Mouse (Mus musculus) telencephalon, adult 2 months (tissue): ENCODE measurements around the gene Bsn.
A peak's percentile ranks its signal among the peaks of the same experiment; 100 is the strongest.
"Not testable (repeated sequence)": the region's sequence is repeated elsewhere in the genome, so short reads cannot be mapped to it uniquely, and the experiment has no call there.

ENCODE experiments used
- DNase-seq: peaks from one replicate; pipeline ENCODE4 v3.0.0-alpha.2; 2011; ENCODE audit warnings: low read depth, low spot score

Bsn gene

DNA sequence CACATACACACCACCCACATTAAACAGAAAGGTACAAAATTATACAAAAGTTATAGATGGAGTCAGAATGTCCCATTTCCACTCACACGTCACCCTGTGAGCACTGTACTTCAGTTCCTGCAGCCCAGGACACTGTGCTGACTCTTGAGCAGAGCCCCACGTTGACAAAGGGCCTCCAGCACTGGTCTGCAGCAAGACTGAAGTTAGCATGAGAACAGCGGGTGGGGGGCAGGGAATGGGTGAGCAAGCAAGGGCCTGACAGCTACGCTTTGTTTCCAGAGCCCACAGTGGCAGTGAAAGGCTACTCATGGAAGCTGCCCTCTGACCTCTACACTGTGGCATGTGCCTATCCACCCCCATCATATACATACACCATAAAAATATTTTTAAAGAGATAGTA lies 40.4 kb downstream of the Bsn start:
- DNase-seq, result no peak

DNA sequence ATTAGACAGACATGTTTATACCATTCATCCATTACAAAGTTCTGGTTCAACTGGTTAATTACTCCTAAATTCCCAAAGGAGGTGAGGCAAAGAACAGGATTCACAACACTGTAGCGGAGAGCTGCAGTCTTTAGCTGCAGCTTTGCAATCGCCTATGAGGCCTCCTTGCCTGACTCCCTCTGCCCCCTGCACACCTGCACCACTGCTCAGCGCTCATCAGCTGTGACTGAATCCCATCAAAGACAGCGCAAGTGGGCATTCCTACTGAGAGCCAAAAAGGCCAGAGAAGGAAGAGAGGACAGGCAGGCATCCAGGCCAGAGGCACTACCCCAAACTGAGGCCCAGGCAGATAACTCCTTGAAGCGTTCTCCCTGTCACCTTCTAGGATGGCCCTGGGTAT lies 42.6 kb downstream of the Bsn start:
- DNase-seq, result no peak

DNA sequence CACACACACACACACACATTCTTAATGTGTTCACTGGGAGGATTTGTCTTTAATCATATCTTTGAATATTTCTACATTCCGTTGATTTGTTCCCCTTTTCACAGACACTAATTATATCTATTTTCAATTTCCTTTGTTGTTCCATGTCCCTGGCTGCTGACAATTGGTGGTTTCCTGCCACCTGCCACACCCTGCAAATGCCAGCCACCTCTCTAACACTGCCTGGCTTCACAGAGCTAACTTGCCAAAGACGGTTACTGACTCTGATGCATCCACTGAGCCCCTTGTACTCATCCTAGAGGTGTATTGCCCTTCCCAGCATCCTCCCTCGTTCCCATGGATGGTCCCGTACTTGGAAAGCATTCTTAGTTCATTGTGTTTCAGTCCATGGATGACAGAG lies 43.7 kb downstream of the Bsn start:
- DNase-seq, result no peak

DNA sequence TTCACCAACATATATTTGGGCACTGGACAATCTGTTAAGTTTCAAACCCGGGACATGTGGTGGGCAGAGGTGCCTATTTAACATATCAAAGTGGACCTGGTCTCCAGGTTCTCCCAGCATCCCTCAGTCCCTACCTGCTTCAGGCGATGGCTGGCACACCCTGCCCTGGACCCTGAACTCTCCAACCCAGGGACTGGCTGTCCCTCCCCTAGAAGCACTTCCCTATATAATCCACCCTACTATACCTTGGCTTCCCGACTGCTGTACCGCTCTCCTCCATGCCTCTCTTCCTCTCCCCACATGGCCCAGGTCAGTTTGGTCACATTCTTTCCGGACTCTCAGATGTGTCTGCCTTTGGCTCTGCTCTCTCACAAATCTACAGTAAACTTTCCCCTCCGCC lies 44.4 kb downstream of the Bsn start:
- no peak for DNase-seq

DNA sequence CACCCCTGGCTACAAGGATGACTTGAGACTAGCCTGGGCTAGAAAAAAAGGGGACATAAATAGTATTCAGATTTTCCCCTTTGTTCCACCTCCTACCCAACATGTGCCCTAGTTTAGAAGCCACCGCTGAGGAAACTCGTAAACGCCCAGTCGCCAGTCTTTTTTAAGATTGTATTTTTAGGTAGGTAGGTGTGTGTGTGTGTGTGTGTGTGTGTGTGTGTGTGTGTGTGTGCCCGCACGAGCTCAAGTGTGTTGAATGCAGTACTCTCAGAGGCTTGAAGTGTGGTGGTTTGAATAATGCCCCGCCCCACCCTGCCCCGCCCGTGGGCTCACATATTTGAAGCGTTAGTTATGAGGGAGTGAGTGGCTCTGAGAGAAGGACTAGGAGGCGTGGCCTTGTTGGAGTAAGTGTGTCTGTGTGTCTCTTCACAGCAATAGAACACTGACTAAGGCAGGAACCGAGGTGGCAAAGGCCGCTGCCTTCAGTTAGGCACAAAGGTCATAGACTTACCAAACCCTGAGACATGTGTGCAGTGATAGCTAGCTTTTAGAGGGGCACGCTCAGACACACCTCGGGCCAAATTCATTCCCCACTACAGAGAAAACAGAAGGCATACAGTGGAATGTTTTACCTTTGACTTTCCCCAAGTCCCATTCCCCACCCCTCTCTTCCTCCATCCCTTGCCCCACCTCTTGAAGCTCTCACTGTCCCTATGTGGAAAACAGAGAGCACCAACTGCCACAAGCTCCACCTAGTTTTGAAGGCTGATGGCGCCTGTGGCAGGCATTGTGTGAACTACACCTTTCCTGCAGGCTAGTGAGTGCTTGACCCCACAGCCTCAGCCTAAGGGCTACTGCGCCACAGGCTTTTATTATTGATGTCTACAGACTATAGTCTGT lies 45.6 kb downstream of the Bsn start:
- no peak for DNase-seq

DNA sequence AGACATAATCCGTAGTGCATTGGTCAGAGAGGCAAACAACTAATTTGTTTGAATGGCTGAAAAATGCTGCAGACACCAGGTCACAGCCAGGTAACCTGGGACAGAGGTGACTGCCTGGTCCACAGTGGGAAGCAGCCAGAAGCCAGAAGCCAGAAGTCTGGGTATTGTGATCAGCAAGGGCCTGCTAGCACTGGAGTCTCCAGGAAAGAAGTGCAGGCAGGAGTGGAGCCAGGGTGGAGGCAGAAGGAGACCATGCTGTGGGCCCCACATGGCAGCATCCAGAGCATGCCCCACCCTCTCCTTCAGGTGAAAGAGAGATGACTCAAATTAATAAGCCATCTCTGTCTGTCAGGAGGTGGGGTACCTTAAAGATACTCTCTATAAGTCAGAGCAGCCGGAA lies 46.7 kb downstream of the Bsn start:
- no peak for DNase-seq

DNA sequence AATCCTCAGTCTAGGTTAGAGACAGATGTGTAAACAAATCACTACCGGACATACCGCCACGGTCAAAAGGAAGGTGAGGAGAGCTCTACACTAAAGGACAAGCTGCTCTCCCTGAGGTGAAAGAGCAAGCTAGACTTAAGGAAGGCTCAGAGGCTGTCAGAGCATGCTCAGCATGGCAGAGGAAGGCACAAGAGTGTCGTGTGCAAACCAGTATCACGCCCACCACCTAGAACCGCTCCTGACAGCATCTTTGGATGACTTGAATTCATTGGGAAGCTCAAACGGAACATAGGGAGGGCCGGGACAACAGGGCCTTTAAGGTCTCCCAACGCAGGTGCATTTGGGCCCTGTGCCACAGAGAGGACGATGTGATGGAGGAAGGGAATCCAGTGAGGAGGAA lies 48.8 kb downstream of the Bsn start:
- no peak for DNase-seq

DNA sequence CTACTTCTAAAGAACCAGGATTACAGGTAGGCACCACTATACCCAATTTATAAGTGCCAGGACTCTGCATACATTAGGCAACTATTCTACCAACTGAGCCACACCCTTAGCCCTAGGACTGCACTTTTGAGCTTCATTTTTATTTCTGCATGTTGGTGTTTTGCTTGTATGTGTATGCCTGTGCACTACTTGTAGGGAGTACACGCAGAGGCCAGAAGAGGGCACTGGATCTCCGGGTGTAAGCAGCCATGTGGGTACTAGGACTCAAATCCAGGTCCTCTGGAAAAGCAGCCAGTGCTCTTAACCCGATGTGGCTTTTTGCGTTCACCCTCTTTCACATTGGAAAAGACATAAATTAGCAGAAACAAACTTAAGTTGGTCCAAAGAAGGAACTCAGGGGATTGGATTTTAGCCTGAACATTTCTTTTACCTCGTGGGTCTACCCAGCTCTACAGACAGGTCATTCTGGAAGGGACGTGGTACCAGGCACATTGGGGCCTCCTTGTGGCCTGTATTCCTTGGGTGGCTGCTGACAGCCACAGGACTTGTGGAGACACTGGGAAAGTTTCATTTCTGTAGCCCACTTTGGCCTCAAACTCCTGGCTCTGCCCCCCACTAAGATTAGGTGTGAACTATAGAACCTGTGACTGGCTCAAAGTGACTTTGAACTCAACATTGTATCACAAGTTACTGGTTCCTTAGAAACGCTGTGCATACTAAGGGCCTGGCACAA lies 50.1 kb downstream of the Bsn start:
- DNase-seq, result no peak

DNA sequence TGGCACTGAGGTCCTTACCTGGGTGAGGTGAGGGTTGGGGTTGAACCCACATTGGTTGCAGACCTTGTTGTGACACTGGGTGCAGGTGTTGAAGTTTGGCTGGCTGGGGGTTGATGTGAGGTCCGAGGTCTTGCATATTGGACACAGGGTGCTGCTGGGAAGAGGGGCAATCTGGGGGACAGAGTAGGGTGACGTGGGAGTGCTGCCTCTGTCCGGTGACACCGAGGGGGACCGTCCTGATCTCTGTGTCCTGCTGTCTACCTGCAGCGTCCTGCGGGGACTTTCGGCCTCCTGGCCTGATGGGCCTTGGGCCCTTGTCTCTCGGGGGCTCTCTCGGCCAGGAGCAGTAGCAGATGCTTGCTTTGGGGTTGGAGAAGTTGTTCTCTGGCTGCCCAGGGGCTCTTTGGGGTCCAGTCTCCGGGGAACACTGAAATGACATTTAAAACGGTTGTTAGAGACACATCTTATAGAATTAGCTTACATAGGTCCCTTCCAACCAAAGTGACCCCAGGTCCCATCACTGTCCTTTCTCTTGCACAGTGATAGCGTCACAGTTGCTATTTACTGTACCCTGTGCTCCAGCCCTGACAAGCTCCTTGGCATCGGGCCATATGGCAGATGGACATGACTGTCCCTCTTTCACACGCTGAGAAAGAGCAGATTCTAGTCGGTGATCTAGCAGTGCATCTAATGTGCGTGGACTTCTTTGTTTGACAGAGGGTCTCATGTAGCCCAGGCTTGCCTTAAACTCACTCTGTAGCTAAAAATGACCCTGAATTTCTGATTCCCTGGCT lies 50.8 kb downstream of the Bsn start:
- no peak for DNase-seq

DNA sequence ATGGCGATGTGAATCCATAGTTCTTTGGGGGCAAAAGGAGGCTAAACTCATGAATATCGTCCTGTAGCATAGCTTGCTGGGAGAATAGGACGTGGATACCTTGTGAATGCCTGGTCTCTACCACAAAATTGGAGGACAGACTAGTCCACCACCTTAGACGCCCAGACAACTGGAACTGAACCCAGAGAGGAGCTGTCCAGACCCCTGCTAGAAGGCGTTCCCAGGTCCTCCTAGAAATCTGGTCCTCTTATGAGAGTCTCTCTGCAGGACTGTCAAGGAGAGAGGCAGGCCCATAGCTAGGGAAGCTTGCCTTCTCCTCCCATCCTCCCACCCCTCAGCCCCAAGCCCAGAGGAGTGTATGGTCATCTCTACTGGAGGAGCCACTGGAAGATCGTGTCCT lies 52.1 kb downstream of the Bsn start:
- DNase-seq, result no peak

DNA sequence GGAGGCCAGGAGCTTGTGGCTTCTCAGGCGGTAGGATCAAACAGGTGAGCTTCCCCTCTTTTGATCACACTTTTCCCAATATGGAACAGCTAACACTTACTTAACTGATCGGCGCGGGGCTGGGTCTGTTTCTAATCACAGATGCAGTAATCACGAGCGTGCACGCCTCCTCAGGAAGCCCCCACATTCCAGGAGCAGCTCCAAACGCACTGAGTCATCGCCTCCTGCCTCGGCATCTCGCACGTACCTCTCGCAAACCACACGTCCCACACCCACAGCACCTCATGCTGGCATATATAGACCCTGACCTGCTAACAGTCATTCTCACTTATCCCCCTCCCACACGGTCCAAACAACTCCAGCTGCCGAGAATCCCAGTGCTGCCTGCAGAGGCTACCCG lies 52.7 kb downstream of the Bsn start:
- DNase-seq, result peak; percentile 97

DNA sequence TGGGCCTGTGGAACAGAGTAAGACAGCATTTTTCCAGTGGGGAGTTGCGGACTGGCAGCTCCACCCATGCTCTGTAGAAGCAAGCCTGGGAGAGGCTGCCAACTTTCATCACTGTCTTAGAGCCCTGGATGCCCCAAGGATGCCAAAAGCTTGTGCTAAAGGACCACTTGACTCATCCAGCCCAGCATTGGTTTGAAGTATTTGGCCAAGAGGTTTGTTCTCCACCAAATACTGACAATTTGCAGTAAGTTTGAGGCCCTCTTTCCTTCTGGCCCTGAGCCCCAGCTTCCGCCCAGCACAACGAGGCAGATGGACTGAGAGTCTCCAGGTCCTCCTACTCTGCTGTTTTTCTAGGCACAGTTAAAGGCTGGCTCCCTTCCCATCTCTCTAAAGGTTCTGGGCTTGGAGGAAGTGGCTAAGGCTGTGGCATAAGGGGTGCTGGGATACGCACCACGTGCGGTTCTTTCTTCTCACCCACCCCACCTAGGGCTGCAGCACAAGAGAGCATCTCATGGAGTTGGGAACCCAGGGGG lies 53.2 kb downstream of the Bsn start:
- peak; percentile 93 for DNase-seq

DNA sequence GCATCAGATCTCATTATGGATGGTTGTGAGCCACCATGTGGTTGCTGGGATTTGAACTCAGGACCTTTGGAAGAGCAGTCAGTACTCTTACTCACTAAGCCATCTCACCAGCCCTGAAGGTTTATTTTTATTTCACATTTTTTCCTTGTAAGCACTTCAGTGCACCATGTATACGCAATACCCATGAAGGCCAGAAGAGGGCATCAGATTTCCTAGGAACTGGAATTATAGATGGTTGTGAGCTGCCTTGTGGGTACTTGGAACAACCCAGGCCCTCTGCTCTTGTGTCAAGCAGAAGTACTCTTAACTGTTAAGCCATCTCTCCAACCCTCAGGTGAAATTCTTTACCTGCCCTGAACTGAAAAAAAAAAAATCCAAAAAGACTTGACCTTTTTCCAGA lies 54.0 kb downstream of the Bsn start:
- no peak for DNase-seq

DNA sequence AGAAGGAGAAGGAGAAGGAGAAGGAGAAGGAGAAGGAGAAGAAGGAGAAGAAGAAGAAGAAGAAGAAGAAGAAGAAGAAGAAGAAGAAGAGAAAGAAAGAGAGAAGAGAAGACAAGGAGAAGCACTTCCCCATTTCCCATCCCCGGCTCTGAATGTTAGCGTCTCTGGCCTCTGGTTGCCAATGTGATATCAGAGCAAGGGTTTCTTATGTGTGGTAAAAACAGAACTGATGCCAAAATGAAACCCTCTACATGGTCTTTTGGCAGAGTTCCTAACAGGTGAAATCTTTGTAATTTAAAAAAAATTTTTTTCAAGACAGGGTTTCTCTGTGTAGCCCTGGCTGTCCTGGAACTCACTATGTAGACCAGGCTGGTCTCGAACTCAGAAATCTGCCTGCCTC lies 54.5 kb downstream of the Bsn start:
- DNase-seq, result not testable (repeated sequence)

DNA sequence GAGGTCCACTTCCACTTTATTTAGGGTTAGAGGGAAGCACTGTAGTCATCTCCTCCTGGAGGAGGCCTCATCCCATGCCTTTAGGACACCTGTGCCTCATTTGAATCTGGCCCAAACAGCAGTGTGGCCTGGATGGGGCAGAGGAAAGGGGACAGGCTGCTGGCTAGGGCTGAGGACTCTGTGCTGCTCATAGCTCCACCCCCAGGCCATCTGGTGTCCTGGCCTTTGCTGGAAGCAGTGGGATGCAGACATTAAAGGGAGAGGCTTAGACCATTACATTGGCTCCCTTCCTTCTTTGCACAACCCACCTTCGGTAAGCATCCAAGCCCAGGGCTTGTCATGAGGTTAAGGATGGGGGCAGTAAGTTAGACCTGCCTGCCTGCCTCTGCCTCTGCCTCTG lies 56.7 kb downstream of the Bsn start:
- DNase-seq, result no peak

DNA sequence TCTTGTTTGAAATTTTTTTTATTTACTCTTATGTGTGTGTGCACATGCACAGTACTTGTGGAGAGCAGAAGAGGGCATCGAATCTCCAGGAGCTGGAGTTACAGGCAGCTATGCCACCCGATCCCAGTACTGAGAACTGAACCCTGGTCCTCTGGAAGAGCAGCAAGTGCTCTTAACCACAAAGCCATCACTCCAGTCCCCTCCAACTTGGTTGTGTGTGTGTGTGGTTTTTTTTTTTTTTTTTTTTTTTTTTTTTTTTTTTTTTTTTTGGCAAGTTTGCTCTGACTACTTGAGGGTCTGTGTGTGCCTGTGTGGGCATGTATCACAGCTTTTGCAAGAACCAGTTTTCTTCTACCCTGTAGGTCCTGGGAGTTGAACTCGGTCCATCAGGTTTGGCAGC lies 57.8 kb downstream of the Bsn start:
- no peak for DNase-seq

DNA sequence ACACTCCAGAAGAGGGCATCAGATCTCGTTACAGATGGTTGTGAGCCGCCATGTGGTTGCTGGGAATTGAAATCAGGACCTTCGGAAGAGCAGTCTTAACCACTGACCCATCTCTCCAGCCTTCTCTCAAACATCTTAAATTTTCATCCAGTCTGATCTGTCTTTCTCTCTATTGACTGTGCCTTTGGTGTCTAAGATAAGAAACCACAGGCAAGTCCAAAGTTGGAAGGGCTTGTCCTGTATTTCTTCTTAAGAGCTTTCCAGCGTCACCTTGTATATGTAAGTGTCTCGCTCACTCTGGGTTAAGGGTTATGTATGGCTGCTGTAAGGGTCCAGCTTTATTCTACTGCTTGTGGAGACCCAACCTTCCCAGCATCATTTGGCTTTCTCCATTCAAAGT lies 58.7 kb downstream of the Bsn start:
- DNase-seq, result no peak

DNA sequence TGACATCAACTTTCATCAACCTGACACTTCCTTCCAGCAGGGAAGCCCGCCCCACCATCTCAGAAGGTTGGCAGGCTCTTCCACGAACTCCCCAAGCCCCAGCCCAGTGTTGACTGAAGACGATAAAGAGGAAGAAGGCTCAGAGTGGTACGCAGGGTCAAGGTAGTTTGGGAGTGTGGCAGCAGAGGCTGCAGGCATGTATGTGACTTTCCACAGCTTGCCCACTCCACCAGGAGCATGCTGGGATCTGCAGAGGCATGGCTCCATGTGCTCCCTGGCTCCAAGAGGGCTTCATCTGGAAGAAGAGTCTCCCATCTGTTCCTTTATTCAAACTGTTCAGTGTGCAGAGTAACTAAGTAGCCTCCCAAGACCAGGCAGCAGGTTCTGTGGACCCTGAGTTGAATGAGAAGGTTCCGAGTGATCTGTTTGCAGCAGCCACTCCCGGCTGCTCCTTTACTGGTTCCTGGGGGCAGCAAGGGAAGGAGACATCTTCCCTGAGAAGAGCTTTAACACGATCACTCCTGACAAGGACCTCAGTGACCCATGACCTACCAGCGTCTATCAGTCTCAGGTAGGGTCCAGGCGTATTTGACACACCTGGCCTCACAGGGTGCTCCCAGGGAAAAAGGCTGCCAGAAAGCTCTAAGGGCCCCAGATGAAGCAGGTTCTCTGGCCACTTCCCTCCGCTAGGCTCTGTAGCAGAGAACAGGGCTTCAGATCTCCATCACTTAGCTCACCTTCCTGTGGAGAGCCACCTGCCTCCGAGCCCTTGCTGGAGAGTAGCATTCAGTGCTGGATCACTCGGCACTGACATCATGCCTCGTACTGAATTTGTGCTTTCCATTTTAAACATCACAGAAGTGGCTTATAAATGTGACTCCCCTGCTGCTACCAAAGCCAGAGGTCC lies 60.9 kb downstream of the Bsn start:
- no peak for DNase-seq

DNA sequence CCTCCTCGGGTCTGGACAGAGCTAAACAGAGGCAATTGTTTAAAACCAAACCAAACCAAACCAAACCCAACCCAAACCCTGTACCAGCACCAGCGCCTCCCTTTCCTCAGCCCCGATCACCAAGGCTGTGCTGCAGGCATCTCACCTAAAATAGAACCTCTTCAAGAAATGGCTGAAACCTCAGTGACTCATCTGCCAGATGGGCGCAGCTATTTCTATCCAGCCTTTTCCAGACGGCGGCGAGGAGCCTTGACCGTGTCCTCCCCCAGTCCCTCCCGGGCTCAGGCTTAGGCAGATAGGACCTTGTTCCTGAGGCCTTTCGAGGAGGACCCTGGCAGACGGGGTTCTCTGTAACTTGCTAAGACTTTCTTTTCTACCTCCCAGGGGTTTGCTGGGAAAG lies 61.9 kb downstream of the Bsn start:
- DNase-seq, result peak; percentile 93

DNA sequence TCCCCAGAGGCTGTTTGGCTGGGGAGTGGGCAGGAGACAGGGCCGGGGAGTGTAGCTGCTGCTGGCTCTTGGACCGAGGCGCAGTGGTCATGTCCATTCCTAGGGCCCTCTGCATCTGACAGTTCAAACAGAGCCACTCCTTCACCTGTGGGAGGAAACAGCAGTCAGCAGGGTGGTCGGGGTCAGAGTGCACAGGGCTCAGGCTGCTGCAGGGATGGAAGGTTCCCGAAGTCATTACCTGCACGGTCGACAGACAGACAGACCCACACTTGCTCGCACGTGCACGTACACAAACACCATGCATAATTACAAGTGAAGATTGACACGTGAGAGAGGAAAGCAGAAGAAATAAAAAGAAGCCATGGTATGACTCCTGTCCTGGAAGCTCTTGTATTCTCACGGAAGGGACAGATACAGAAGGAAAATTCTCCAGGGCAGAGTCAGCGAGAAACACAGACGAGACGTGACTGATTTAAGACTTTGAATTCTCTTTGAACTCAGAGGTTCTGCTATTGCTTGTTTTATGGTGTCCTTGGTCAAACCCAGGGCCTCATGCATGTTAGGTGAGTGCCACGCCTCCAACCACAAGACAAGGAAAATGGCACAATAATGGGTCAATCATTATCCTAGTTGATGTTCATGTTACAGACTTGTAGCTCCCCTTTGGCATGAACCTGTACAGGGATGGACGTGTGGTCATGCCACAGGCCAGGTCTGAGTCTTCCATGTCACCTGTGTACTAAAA lies 63.6 kb downstream of the Bsn start:
- no peak for DNase-seq
